Mouse (Mus musculus) cerebellum, adult 11-12 months (tissue): ENCODE results near the gene Deaf1.

Experiments
- DNase-seq: peaks from one replicate; pipeline ENCODE4 v3.0.0; 2022

Gene Deaf1

DNA sequence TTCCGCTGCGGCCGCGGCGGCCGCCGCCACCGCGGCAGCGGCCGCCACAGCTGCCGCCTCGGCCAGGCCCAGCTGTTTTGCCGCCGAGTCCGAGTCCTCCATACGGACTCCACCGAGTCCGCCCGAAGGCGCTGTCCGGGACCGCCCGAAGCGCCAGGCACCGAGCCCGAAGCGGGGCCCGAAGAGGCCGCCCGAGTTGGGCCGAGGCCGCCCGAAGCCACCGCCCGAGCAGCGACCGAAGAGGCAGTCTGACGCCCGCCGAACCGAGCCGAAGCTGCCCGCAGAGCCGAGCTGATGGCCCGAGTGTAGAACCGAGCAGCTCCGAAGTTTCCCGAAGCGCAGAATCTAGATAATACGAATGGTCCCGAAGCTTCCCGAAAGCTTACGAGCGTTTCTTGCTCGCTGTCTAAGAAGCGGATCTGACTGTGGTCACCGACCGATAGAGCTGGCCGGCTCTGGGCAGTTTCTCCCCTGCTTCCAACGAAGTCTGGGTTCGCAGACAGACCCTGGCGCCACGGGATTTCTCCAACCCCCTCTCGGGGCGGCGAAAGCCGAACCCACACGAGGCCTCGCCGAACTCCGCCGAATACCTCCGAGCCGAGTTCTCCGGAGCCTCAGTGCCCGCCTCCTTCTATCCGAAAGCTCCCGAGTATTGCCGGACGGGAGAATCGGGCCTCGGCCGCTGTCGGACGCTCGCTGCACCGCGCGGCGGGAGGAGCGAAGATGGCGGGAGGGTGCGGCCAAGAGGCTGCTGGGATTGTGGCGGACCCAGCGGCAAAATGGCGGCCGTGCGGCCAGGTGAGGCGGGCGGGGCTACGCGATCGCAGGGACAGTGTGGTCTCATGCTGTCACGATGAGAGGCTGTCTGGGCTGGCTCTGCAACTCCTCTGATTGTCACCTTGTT lies at the start of gene Deaf1, which contains the start of gene Tmem80:
Gene Deaf1, minus strand, starts transcription at position 222 of the 904 bp plus-strand sequence.
Gene Tmem80, plus strand, starts transcription at position 271 of the 904 bp plus-strand sequence.
- DNase-seq: peak; percentile 99

DNA sequence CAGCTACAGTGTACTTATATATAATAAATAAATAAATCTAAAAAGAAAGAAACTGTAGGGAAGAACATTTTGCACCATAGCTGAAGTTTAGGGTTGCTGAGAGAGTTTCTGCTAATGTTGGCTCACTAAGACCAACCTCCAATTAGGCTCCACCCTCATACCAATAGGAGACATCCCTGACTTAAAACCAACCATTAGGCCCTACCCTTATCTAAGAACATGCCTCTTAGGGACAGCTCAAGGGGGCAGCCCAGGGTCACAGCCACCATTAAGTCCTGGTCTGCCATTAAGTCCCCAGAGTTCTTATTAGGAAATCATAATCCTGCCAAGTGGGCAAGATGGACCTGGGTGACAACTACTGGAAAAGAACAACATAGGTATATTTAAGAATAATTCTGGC lies 46.9 kb upstream of the Deaf1 start:
- no peak for DNase-seq

DNA sequence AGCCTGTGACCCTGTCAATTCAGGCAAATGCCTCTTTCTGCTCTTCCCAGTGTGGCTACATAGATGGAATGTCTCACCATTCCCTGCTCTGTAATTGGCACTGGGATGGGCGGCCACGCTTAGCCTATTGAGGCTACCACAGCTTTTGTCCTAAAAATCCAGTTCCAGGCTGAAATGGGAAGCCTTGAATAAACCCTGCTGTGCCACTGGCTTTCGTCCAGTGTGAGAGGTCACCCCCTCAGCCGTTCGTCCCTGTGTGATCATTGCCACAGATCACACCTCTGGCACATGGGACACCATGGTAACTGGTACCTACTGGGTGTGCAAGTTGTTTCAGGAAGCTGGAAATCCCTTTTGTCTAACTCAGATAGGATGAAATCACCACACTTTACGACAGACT lies 46.1 kb upstream of the Deaf1 start:
- DNase-seq: no peak

DNA sequence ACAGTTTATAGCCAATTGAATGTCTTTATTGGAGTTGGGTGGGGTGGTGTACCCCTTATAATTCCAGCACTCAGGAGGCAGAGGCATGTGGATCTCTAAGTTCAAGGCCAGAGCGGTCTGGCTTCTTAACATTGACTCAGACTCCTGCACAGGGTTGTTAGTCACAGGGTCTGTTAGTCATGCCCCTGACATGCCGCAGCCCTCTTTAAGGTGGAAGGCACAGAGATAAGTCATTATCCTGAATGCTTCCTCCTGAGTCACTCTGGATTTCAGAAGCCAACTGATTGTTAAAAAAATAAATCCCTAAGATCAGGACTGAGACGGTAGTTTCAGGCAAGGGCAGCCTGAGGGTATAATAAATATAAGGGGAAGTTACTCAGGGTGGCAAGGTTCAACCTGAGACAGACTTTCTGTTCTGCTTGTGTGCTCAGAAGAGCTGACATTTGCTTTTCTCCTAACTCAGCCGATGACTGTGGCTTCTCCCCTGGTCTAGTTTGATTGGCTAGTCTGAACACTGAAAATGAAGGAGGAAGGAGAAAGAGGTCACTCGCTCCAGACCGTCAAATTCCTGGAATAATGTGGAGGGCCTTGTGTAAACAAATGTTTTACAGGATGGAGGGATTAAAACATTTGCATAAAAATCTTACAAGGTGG lies 44.6 kb upstream of the Deaf1 start:
- DNase-seq: no peak

DNA sequence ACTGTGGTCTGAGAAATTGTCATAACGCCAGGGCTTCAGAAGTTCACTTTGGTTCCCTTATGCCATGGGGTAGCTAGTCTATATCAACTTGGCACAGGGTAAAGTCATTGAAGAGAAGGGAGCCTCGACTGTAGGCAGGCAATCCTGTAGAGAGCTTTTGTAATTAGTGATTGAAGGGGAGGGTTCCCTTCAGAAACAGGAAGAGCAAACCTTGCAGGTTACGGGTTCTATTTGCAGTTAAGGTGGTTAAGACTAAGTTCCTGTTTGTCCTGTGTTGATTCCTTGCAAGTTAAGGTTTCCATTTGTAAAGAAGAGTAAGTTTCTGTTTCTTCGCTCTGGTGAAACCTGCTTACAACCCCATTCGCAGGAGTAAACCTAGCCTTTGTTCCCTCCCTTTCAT lies 42.4 kb upstream of the Deaf1 start:
- DNase-seq: no peak

DNA sequence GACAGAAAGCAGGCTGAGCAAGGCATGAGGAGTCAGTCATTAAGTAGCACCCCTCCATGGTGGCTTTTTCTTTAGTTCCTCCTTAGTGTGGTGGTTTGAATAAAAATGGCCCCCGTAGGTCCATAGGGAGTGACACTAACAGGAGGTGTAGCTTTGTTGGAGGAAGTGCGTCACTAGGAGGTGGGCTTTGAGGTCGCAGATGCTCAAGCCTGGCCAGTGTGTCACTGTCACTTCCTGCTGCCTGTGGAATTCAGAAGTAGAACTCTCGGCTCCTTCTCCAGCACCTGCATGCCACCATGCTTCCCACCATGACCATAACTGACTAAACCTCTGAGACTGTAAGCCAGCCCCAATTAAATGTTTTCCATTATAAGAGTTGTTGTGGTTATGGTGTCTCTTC lies 39.9 kb upstream of the Deaf1 start:
- no peak for DNase-seq

DNA sequence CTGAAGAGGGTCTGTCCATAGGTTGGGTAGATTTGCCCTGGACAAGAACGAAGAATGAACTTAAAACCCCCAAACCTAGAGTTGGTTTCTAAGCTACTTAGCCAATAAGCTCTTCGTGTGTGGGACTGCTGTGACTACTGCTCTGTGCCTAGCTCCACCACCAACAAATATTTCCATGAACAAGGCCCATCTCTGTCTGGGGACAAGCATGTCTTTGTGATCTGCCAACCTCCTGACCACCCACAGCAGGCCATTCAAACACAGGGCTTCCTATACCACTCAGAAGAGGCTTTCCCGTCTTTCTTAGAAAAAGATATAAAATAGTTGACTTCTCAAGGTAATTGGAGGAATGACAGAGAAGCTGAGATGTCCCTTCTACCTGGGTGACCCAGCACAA lies 37.6 kb upstream of the Deaf1 start:
- no peak for DNase-seq

DNA sequence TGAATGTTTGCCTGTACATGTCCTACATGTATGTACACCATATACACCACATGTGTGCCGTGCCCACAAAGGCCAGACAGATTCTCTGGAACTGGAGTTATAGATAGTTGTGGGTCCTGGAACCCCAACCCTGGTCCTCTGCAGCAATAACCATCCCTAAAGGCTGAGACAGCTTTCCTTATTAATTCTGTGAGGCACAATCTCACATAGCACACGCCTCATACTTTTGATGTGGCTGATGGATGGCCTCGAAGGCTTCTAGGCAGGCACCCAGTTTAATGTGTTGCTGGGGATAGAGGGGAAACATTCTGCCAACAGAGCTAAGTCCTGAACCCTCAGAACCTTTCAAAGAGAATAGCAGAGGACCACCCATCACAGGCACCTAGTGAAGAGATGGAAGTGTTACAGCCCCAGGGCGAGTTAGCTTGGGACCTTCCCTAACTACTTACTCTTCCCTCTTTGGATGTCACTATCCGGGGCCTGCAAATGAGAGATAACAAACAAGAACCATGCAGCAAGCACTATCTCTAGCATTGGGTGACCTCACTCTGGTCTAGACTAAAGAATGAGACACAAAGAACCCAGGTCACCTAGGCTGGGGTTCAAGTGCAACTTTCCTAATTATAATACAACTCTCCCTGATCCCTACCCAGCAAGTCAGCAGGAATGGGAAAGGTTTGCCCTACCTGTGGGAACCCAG lies 37.0 kb upstream of the Deaf1 start:
- DNase-seq: no peak

DNA sequence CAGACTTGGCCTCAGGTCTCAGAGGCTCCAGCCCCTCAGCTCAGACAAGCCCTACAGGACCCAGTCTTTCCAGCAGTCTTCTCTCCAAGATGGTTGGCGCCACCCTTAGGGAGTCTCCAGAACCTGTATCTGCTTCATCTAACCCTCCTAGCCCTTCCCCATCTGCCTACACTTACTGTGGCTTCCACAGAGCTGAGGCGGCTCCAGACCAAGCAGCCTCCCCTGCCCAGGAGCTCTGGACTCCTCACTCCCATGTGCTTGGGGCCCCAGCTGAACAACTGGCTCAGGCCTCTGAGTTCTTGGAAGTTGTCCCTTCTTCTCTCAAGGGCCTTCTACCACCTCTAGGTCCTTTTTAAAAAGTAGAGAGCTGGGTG lies 36.2 kb upstream of the Deaf1 start:
- DNase-seq: no peak

DNA sequence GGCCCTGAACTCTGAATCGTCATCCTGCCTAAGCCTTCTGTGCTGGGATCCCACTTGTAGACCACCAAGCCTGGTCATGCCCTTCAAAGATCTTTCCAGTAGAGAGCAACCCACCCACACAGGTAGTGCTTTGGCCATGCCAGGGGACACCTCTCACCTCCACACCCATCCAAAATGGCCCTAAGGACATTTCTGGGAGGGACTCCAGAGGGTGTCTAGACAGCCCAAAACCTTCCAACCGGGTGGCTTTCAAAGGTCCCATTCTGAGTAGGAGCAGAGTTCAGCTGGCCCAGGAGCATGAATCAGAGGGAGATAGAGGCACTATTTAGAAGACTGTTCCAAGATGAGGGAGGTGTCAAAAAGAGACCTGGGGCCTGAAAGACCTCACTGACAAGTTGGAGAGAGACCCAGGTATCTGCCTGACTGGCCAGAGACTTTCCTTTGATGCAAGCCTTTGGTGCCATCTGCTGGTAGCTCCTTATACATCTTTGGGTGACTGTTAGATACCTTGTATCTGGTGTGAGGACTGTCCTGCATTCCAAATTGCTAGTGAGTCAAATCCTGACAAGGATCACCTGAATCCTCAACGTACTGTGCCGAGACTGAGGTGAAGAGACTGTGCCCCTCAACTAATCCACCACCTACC lies 35.7 kb upstream of the Deaf1 start:
- peak; percentile 69 for DNase-seq

DNA sequence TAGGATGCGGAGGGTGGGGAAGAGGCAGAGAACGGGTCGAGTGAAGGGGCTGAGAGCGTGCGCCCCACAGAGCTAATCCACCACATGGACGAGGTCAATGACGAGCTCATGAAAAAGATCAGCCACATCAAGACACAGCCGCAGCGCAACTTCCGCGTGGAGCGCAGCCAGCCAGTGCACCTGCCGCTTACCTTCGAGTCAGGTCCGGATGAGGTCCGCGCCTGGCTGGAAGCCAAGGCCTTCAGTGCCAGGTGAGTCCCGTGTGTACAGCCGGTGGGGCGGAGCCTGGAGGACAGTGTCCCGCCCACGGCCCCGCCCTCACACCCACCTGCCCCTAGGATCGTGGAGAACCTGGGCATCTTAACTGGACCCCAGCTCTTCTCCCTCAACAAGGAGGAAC lies 34.0 kb upstream of the Deaf1 start:
- peak; percentile 81 for DNase-seq

DNA sequence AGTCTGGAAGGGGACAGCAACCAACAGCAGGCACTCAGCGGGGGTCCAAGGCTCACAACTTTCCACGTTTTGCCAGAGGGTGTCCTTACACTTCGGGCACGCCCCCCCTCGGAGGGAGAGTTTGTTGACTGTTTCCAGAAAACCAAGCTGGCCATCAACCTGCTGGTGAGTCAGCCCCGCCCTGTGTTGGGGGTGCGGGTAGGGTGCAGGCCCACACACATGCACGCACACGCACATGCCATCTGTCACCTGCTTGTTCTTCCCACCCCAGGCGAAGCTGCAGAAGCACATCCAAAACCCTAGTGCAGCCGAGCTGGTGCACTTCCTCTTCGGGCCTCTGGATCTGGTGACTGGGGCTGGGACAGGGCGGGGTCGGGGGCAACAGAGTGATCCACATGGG lies 29.5 kb upstream of the Deaf1 start:
- peak; percentile 41 for DNase-seq

DNA sequence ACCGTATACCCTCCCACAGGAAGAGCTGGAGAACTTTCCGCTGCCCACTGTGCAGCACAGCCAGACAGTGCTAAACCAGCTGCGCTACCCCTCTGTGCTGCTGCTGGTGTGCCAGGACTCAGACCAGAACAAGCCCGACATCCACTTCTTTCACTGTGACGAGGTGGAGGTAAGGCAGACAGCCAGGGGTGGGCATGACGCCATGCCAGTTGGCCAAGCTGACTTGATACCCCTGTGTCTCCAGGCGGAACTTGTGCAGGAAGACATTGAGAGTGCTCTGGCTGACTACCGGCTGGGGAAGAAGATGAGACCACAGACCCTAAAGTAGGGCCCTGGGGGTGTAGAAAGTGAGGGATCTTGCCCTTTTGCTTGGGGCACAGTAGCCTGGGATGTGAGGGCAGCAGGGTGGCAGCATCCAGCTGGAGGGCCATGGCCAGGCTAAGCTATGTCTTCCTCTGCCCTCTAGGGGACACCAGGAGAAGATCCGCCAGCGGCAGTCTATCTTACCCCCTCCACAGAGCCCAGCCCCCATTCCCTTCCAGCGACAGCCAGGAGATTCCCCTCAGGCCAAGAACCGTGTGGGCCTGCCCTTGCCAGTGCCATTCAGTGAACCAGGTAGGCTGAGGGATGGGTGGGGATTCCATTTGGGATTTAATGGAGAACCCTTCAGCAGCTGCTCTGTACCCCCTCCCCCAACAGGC lies 28.3 kb upstream of the Deaf1 start:
- peak; percentile 50 for DNase-seq

DNA sequence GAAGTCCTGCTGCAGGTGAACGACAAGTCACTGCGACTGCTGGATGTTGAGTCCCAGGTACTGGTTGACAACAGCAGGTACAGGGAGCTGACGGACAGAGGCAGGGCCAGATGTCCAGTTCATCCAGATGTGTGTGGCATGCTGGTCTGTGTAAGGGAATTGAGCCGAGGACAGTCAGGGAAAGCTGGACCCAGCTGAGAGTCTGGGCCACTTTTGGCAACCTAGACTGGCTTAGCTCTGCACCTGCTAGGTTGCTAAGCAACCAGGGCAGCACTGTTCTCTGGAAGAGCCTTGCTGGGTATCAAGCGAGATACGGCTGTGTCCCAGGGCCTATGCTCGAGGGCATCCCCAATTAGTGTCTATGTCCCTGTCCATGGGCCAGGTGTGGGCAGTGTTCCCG lies 27.6 kb upstream of the Deaf1 start:
- peak; percentile 53 for DNase-seq

DNA sequence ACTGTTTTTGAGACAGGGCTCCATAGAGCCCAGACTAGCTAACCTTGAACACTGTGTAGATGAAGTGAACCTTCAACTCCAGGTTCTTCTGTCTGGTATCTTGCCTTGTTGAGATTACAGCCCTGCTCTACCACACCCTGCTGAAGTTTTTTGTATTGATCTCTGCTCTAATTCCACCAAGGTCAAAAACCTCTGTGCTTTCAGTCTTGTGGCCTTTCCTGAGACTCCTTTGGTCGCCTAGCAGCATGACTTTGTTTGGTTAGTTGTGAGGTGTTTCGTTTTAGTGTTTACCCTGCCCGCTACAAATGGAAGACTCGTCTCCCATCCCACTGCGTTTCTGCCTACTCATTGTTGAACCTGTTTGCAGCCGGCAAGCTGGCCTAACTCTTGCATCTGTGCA lies 23.6 kb upstream of the Deaf1 start:
- no peak for DNase-seq

DNA sequence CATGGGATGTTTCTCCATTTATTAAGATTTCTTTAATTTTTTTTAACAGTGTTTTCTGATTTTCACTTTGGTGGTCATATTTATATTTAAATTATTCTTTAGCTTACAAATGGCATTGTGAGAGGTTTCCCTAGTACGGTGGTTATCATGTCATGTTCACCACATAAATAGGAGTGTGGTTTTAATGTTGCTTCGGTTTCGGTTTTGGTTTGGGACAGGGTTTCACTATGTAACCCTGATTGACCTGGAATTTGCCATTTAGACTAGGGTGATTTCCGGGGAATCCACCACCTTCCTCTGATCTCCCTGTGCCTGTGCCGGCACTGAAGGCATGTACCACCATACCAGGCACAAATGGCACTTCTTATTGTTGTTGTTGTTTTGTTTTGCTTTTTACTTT lies 17.3 kb upstream of the Deaf1 start:
- no peak for DNase-seq

DNA sequence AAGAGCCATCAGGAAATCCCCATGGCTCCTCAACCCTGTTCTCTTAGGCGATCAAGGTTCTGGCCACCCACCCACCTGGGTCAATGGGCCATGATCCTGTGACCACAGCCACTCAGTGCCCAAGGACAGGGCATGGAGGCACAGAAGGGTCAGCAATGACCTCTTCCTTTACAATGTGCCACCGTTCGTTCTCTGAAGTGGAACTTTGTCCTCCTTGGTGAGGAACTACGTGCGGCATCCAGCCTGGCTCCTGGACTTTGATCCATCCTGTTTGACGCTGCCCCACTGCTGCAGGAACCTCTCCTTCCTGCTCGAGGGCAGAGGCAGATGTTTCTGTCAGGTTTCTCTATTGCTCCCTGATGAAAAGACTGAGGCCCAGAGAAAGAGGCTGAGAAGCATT lies 16.2 kb upstream of the Deaf1 start:
- DNase-seq: no peak

DNA sequence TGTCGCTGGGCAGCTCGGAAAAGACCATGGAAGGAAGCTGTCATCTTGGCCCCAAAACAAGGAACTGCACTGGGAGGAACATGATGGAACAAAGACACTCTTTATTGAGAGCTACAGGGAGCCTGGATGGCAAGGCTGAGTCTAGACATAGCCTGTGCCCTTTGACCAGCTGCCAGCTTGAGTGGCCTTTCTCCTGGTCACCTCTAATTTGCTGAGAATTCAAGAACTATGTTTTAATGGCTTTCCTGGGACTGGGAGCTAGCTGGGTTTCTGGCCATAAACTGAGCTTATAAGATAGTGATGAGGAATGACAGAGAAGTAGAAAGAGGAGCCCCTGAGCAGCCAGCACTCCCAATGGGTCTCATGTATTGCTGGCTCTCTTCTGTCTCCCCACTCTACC lies 15.7 kb upstream of the Deaf1 start:
- DNase-seq: no peak

DNA sequence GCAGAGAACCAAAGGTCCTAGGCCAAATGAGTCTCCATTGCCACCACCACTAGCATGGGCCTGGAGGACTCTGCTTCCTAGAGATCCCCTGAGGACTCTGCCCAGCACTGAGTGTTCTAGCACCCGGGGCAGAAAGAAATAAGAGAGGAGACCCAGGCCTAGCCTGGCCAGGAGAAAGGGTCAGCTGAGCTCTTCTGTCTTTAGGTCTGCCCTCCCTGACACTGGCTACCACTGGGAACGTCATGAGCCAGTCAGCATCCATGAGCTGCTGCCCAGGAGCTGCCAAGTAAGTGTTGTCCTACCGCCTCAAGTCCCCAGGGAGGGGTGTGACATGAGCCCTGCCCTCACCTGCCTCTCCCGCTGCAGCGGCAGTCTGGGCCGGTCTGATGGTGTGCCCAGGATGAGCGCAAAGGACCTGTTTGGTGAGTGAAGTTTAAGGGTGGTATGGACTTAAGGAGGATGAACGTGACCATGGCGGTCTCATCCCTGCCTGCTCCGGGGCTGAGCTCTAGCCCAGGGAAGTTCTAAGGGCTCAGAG lies 14.3 kb upstream of the Deaf1 start:
- no peak for DNase-seq

DNA sequence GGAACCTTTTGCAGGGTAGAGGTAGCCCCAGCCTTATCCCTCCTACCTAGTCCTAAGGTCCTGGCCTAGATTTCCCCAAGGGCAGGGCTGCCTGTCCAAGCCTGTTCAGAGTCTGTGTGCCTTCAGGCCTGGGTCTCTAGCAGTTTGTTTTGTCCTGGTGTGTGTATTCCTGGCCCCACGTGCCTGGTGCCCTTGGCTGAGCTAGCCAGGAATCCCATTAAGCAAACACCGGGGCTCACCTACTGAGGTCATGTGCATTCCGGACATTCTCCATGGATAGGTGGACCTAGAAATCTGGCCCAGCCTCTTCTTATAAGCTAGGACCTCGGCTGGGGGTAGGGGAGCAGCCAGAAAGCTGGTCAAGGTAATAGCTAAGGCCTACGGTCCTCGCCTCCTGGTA lies 13.0 kb upstream of the Deaf1 start:
- DNase-seq: no peak

DNA sequence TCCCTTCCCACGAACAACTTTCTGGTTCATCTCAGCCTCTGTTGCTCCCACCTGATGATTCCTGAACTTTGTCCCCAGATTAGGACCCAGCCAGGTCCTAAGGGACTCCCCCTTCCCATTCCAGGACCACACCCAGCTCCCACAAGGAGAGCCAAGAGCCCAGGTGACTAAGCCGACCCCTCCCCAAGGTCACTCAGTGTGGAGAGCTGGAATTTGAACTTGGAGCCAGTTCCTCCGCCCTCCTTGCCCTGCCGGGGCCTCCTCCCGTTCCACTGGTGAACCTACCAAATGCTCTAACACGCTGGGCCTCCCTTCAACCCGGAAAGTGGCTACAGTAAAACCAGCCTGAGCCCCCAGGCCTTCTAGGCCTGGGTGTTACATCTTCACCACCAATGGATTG lies 12.5 kb upstream of the Deaf1 start:
- DNase-seq: no peak

DNA sequence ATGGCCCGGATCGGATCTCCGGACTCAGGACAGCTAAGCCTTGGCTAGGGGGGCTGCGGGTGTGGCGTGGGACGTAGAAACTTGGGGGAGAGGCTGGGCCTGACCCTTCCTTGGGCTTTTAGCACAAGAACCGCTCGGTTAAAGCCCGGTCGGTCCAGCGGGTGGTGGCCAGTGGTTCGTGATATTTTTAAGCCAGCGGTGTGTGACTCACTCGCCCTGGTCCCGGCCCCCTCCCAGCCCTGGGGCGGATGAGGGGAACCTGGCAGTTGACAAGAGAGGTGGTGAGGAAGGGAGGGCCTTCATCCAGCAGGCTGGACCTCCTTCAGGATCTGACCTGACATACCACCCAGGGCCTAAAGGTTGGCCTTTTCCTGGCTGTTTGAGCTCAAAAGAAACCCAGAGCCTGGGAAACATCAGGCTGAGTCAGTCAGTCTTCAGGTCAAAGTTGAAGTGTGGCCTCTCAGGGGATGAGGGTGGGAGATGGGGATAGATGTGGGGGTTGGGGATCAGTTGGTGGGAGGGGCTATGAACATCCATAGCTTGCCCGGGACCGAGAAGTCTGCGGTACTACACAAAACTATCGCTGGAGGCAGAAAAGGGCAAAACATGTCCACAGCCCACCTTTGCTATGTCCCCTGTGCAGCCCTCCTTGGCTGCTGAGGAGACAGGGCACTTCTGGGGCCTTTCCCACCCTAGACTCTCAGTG lies 11.9 kb upstream of the Deaf1 start:
- no peak for DNase-seq
